Mouse (Mus musculus) liver, embryonic 11.5 days (tissue): Measurements from ENCODE around the gene Ubn1. TPM values are rescaled to one million over a fixed set of nuclear protein-coding genes. Genes with fewer than 3 reads are reported as not detected.

Experiments
- polyA plus RNA-seq: library from polyadenylated mRNA; unstranded; fragments of >200 nt; fragmentation: Nextera tagmentation; extraction: Ambion mirVana; gene quantifications from 2 replicates; pipeline ENCODE4 v1.2.1, GENCODE M21; 2014

Ubn1 gene
- polyA plus RNA-seq, 1 experiment from 2014 or later = 19.2 TPM

Other genes with a start within 250 kb of the Ubn1 start
- 0.19 and 0.33 TPM in 2 replicates for gene 4930562C15Rik, start 214.6 kb upstream of the Ubn1 start, polyA plus RNA-seq
- gene Ubald1, start 169.7 kb upstream of the Ubn1 start, polyA plus RNA-seq = 26.4 and 29.9 TPM in 2 replicates
- gene Mgrn1, start 163.8 kb upstream of the Ubn1 start, polyA plus RNA-seq = 50.5 and 52.5 TPM in 2 replicates
- 102 and 103 TPM in 2 replicates for gene Nudt16l1, start 111.3 kb upstream of the Ubn1 start, polyA plus RNA-seq
- gene Anks3, start 85.9 kb upstream of the Ubn1 start, polyA plus RNA-seq = 28.1 and 30.0 TPM in 2 replicates
- not detected in 2 replicates for gene Sept12, start 52.2 kb upstream of the Ubn1 start, polyA plus RNA-seq
- 4.3 and 4.8 TPM in 2 replicates for gene Smim22, start 42.8 kb upstream of the Ubn1 start, polyA plus RNA-seq
- 65.2 and 65.9 TPM in 2 replicates for gene Rogdi, start 36.5 kb upstream of the Ubn1 start, polyA plus RNA-seq
- gene Glyr1, start 194 bp upstream of the Ubn1 start, polyA plus RNA-seq = 84.8 and 96.2 TPM in 2 replicates
- 0.83 and 1.1 TPM in 2 replicates for gene Ppl, start 82.4 kb downstream of the Ubn1 start, polyA plus RNA-seq
- gene Sec14l5, start 97.1 kb downstream of the Ubn1 start, polyA plus RNA-seq = not detected in 2 replicates
- 29.2 and 30.0 TPM in 2 replicates for gene Nagpa, start 154.0 kb downstream of the Ubn1 start, polyA plus RNA-seq
- gene AU021092, start 172.2 kb downstream of the Ubn1 start, polyA plus RNA-seq = 0.27 and 0.65 TPM in 2 replicates
- 25.8 and 31.5 TPM in 2 replicates for gene Alg1, start 183.6 kb downstream of the Ubn1 start, polyA plus RNA-seq
- gene Eef2kmt, start 205.9 kb downstream of the Ubn1 start, polyA plus RNA-seq = 31.5 and 31.6 TPM in 2 replicates